Mouse (Mus musculus): Measurements from ENCODE around the gene Hsp90b1.
A peak's percentile ranks its signal among the peaks of the same experiment; 100 is the strongest.
"Not testable (repeated sequence)": the region's sequence is repeated elsewhere in the genome, so short reads cannot be mapped to it uniquely, and the experiment has no call there.

Hsp90b1 gene

DNA sequence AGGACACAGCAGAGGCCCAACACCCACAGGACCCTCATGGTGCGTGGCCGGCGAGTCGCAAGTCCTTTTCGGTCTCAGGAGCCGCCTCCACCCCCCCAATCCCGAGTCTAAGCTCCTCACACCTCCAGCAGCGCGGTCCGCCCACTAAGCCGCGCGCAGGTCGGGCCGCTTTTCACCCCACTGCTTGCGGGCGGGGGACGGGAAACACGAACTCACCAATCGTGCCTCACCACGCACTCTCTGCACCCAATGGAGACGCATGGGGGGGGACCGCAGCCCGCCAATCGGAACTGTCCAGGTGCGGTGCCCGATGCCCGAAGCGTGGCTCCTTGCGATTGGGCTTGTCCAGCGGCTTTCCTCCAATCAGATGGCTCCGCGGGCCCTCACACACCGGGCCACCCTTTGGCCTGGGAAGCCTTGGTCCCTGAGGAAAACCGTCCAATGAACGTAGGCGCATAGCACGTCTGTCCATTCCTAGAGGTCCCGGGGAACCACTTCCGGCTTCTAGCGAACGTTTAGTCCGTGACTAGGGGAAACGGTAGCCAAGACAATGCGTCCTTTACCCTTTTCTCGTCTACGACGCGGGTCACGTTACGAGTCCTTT lies at the start of gene Hsp90b1, which contains the start of gene Ttc41:
Hsp90b1 (minus strand) TSS at position 192 of the 604 bp plus-strand sequence.
Ttc41 (plus strand) TSS at position 494 of the 604 bp plus-strand sequence.
- DNase-seq (ENCODE audit: low spot score) = peak; percentile 99

DNA sequence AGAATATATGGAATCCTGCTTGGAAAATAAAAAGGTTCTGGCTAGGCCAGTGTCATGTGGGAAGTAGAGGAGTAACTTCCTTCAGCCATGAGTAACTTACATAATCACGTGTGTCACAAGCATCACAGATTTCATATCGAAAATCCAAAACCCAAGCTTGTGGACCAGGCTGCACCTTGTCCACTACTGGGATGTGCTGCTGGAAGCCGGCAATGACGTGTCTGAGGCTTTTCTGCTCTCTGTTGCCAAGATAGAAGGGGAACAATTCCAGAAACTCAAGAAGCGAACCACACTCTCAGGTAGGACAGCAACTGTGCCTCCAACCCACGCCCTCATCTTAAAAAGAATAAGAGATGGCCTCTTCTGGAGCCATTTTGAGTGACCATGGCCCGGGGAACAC lies 39.0 kb upstream of the Hsp90b1 start:
- no peak for DNase-seq (ENCODE audit: low spot score)

DNA sequence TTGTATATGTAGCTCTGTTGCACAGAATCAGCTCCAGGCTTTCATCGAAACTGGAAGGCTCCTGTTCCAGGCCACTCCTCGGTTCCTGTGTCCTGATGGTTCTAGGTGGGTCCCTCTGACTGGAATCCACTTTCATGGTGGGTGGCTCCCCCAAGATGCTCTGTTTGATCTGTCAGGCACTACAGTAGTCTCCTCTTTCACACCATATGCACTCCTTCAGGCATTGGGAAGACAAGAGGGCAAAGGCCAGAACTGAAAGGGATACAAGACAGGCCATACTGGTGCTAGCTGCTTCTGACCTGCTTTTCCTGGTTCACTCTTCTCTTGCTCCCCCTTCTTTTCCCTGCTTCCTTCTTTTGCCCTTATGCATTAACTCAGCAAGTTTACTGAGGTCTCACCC lies 37.6 kb upstream of the Hsp90b1 start:
- DNase-seq (ENCODE audit: low spot score) = no peak

DNA sequence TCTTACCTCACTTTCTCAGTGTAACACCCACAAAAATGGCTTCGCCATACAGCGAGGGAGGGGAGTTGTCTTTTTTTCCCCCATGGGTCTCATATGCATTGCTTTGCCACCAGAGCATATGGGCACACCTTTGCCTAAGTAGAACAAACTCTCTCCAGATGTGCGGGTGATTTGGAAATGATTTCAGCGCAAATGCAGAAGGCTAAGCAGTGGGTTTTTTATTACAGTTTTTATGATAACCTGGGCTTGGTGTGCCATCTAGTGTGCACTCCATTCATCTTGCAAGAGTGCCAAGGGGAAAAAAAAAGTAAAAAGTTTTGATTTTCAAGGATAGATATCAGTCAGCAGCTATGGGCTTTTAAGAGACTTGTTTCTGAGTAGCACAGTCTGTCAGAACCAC lies 29.7 kb upstream of the Hsp90b1 start:
- no peak for DNase-seq (ENCODE audit: low spot score)

DNA sequence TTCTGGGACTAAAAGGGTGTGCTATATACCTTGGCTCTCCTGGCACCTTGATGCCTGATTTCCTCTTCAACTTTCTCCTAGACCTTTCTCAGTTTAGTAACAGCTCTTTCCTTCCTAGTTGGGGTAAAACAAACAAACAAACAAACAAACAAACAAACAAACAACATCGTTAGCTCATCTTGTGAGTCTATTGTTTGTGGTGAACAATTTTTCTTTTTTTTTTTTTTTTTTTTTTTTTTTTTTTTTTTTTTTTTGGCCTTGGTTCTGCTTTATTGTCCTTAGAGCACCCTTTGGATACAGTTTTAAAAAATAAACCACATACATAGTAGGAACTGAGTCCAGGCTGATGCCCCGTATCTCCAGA lies 26.2 kb upstream of the Hsp90b1 start:
- DNase-seq (ENCODE audit: low spot score) = no peak

DNA sequence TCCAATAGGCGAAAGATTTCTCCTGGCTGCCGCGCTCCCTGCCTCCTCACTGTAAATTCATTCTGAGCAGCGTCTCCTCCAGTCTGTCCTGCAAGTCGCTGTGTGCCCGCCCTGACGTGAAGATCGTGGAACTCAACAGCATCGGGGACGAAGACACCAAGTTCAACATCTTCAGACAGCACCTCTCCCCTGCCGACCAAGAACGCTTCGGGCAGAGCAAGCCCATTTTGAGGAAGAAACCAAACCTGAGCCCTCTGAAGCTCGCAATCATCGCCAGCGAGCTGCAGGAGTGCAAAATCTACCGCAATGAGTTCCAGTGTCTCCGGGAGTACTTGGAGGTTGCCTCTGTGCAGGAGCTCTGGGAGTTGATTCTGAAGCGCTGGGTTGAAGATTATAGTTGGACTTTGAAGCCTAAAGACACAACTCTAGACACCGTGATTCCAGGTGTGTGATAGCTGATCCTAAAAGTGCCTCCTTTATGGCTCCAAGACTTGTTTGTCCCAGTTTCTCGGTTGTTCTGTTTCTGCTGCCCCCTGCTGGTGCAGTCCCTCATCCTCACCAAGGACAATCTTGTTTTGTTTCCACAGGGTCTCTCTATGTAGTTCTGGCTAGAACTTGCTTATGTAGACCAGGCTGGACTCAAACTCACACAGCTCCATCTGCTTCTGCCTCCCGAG lies 25.7 kb upstream of the Hsp90b1 start:
- peak; percentile 73 for DNase-seq (ENCODE audit: low spot score)

DNA sequence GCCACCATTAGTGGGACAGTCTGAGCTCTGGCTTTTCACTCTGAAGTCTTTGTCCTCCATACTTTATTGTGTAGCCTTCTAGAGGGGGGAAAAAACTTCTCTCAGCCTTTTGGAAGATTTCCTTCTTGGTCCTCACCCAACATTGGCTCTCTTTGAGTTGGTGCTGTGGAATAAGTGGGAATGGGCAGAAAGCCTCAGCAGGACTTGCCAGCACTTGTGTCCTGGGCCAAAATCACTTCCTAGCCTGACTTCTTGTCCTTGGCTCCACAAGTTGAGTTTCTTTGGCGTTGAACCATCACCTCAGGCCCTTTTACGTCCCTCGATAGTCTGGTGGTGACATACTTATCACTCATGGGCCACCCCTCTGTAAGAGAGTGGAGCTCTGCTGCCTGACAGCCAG lies 22.9 kb upstream of the Hsp90b1 start:
- no peak for DNase-seq (ENCODE audit: low spot score)

DNA sequence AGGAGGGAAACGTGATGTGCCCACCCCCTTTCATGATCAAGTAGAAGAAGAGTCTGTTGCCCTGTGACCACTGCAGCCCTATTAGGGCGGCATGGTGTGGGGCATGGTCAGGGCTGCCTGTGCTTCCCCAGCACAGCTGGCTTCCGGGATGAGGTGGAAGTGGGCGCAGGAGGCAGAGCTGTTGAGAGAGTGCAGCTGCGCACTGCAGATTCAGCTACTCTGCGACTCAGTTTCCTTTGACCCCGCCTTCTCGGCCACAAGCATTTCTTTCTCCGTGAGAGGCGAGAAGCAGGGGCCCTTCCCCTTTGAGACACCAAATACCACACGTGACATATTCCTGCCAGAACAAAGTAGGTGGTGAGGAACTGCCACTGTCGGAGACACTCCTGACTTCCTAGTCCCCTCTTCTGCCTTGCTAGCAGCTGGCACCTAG lies 22.3 kb upstream of the Hsp90b1 start:
- no peak for DNase-seq (ENCODE audit: low spot score)

DNA sequence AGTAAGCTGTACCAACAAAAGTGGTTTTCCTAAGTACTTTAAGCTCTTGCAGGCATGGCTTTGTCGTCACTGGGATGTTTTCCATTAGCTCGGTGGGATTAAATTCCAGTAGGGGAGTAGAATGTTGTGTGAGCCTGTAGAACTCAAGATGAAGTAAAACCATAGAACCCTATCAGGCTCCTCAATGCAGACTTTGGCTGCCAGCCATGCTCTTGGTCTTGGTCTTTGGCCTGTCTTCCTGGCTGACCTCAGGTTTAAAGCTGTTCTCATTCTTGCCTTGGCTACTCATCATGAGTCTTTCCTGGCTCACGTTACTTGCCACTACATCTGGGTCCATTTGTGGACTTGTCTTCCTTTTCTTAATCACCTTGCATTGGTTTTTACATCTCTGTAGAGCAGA lies 6.8 kb upstream of the Hsp90b1 start:
- DNase-seq (ENCODE audit: low spot score) = no peak

DNA sequence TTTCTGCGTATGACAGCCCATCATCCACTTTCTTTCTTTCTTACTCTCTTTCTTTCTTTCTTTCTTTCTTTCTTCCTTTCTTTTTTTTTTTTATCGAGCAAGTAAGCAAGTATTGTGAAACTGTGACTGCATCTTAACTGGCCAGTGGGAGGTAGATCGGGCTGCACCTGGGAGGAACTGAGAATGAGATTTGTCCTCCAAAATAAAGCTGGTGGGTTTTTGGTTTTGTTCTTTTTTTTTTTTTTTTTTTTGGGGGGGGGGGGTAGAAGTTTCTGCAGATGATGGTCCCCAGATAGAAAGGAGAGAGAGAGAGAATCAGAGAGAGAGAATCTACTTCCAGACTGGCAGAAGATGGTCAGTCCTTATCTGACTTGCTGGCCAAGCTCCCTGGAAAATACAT lies 1.8 kb upstream of the Hsp90b1 start:
- no peak for DNase-seq (ENCODE audit: low spot score)

DNA sequence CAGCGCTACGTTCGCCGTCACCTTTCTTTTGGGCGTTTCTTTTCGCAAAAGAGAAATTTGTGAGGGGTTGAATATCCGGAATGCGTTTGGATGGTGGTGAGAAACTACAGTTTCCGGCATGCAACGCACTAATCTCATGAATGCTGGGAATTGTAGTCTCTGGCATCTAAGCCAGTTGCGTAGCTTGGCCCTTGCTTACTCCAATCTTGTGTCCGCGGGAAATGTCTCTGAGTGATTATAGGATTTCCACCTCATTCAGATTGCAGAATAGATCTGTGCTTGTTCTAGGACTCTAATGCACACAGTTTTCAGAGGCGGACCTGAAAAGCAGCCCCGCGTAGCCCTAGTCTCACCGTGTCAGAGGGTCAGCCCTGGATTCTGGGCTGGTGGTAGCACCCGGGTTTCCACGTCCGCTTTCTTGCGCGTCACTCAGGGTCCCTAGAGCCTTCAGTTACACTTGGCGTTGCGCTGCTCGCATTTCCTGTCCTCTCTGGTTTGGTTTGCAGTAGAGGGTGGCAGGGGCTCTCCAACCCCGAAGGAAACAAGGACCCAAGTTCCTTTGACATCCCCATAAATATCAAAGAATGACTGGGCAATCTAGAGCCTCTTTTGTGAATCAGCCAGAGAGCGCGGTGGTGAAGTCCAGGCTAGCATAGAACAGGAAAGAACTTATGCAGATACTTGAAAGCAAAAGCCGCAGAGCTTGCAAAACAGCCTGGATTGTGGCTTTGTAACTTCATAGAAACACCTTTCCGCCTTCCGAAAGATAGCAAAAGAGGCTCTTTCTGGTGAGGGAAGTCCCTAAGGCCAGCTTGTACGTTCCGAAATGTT lies 828 bp upstream of the Hsp90b1 start:
- no peak for DNase-seq (ENCODE audit: low spot score)

DNA sequence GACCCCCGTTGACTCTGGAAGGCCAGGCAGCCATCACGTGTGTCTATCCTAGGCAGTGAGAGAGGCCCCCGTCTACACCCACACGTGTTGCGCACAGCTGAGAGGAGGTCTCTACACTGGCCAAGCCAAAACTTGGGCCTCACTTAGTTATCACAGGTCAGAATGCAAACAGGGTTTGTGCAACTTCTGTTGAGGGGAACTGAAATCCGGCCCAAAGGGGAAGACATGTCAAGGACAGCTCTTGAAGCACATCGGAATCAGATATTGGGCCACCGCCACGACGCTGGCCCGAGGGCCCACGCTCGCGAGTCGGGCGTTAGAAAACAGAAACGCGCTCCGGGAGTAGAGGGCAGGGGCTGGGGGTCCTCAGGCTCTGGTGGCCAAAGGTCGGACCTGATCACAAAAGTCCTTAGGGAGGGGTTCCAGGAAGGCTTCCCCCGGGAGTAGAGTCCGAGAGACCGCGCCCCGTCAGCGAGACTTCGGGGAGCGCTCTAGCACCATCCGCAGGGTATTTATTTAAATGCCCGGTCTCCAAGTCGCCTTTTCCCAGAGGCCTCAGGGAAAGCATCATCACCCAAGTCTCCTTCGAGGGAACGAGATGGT lies 619 bp downstream of the Hsp90b1 start:
- no peak for DNase-seq (ENCODE audit: low spot score)

DNA sequence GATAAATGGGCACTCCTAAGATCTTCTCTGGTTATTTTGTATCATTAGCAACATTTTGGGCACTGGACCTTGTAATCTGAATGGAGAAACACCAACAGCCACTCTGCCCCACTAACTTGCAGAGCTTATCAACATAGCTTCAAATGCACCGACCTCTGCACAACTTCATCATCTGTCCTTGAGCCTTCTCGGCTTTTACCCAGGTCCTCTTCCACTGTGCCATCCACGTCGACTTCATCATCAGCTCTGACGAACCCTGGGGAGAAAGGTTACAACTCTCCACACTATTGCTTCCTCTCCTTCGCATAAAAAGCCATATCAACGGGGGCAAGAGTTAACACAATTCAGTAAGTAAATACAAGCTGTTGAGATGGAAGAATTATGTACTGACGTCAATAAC lies 1.2 kb downstream of the Hsp90b1 start:
- DNase-seq (ENCODE audit: low spot score) = no peak

DNA sequence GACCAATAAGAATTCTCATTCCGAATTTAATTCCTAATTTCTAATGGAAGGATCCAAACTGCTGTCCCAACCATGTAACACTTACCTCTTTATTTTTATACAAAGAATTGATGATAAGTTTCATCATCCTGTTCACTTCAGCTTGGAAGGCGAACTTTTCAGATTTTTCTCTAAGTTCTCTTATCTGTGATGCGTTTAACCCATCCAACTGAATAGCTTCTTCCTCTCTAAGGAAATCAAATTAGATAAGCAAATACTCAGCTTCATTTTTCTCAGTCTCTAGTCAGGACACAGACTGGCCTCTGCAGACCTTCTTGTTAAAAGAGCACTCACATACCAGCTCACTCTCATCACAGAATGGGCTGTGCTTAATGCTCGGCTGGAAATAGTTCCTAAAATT lies 1.9 kb downstream of the Hsp90b1 start:
- no peak for DNase-seq (ENCODE audit: low spot score)

DNA sequence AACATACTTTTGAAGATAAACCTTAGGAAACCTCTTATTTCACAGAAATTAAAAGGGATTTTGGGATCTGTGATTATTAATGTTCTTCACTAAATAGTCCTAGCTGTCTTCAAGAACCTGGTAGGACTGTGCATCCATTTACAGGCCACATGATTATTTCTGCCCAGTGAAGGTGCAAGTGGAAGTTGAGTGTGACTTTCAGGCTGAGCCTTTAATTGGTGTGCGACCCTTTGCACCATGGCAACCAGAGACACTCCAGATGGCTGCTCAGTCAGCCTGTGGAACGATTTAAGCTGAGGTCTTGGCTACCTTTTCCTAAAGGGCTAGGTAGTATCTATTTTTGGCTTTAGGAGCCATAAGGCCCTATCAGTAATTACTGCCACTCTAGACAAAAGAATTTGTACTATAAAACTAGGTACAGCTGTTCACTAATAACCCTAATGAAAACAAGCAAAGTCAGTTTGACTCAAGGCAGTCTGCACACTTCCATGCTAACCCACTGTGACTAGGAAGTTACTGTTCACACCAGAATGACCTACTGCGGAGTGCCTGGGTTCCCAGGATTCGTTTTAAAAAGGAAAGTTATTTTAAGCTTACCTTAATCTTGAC lies 2.9 kb downstream of the Hsp90b1 start:
- DNase-seq (ENCODE audit: low spot score) = no peak

DNA sequence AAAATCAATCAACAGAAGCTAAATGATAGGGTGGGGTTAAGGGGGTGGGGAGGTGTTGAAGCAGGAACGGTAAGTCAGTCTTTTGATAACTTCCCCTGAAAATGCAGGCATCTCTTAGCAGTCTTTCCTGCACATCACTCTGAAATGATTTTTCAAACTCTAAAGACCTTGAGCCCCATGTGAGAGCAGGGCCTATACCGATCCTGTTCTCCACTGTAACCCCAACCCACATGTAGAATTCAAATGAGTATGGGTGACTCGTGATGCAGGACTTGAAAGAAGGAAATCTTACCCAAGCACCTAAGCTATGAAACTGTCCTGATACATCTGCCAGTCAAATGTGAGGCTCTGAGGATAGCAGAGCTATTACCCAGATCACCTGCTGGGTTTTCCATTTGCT lies 4.3 kb downstream of the Hsp90b1 start:
- DNase-seq (ENCODE audit: low spot score) = no peak

DNA sequence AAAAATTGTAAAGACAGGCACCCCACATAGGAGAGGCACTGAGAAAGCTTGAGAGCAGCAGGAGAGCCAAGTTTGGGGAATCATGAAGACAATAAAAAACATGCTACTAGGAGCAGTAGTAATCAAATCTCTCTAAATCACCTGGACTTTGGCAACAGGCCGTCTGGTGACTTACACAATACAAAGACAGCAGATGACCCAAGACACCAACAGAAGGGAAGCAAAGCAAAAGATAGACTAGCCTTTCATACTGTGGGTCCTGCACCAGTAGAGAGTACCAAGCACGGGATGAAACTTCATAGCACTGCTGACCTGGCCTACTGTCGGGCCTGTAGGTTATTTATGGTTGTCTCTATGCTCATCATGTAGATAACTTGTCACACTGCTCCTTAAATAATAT lies 5.1 kb downstream of the Hsp90b1 start:
- DNase-seq (ENCODE audit: low spot score) = no peak

DNA sequence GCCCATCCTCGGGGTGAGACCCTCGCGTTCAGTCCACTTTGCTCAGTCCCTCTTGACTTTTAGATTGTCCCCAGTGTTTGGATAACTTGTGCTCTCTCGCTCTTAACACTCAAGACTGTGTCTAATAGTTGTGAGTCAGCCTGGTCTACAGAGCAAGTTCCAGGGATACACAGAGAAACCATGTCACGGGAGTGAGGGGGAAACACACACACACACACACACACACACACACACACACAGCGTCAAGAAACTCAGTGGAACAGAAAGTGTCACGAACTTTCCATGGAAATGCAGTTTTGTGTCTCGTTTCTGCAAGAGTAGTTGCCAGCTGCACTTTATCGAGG lies 19.3 kb downstream of the Hsp90b1 start:
- DNase-seq (ENCODE audit: low spot score) = not testable (repeated sequence)

DNA sequence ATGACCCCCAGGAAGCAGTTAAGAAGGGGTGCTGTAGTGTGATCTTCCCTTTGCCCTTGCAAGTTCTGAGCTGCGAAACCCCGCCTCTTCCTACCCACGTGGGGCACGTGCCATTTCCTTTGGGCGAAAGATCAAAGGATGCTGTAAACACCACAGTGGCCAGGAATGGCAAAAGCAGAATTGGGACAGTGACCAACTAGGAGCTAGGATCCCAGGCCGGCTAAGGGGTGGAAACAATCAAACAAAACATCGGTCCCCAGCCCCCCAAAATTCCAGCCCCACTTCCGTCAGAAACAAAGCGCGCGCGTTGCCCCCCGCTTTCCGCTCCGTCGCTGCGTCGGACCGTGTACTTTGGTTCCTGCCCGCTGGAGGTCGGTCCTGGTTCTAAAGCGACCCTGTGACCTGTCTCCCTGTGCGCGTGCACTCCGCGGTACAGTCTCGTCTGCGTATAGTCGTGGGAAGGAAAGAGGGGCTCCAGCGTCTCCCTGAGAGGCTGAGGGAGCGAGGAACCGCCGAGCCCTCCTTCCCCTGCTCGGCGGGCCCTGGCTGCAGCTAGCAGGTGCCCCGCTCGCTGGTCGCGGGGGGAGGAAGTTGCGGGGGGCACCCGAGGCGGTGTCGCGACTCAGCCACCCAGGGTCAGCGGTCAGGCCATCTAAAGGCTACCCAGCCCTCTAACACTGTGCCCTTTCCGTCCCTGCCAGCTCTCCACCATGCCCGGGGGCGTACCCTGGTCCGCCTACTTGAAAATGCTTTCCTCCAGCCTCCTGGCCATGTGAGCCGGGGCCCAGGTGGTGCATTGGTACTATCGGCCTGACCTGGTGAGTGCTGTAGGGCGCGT lies 19.9 kb downstream of the Hsp90b1 start:
- DNase-seq (ENCODE audit: low spot score) = peak; percentile 72

DNA sequence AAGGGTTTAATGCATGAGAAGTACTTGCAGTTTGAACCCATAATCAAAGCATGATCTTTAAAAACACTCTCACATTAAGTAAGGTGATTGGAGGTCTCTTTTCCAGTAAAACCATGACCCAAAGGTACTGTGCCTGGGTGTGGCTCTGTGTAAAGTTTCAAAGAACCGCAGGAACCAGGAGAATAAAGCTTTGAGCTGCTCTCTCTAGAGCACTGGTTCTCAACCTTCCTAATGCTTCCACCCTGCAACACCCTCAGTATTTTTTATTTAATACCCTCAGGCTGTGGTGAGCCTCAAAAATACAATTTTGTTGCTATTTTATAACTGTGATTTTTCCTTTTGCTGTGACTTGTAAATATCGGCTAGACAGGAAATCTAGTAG lies 20.5 kb downstream of the Hsp90b1 start:
- not testable (repeated sequence) for DNase-seq (ENCODE audit: low spot score)

DNA sequence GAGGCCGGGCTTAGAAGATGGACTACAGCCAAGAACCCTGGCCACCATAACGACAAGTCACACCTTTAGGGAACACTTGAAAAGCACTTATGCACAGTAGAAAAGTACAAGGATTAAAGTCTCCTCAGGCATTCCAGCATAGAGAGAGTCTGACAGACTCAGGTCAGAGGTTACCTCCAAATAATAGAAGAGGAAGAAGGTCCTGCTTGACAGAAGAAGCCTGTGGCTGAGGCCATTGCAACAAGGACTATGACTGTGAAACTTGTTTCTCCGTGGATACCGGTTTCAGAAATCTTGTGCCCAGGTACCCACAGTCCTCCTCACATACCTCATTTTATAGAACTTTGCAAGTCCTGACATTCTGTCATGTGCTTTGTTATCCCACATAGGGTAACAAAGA lies 34.8 kb downstream of the Hsp90b1 start:
- not testable (repeated sequence) for DNase-seq (ENCODE audit: low spot score)
